Mouse (Mus musculus) kidney, adult 2 months (tissue): Measurements from ENCODE around the gene Morn3. TPM values are rescaled to one million over a fixed set of nuclear protein-coding genes. Genes with fewer than 3 reads are reported as not detected.

Experiments
- DNase-seq: peaks from one replicate; pipeline ENCODE4 v3.0.0; 2021
- H3K27ac ChIP-seq: fragments of 200-500 bp; 2 replicates; pipeline ENCODE4 v1.5.1; 2012; ENCODE audit warnings: low read depth, low read length, control low read depth, inconsistent platforms; ENCODE audit not compliant: insufficient read depth
- H3K27me3 ChIP-seq: fragments of 200-500 bp; replicated peaks from 2 replicates; pipeline ENCODE4 v1.6.1; 2012; ENCODE audit warnings: mild to moderate bottlenecking, moderate library complexity, low read length, inconsistent platforms; ENCODE audit not compliant: control insufficient read depth, insufficient read depth
- H3K36me3 ChIP-seq: fragments of 200-500 bp; 2 replicates; pipeline ENCODE4 v1.6.1; 2012; ENCODE audit warnings: mild to moderate bottlenecking, moderate library complexity, low read length, inconsistent platforms; ENCODE audit not compliant: control insufficient read depth, insufficient read depth
- H3K4me1 ChIP-seq: fragments of 200-500 bp; 2 replicates; pipeline ENCODE4 v1.6.1; 2011; ENCODE audit warnings: low read length; ENCODE audit not compliant: control insufficient read depth, insufficient read depth
- H3K4me3 ChIP-seq: fragments of 200-500 bp; 2 replicates; pipeline ENCODE4 v1.5.1; 2011; ENCODE audit warnings: mild to moderate bottlenecking, low read depth, low read length, control low read depth; ENCODE audit not compliant: insufficient read depth
- CTCF ChIP-seq: fragments of 200-500 bp; conservative IDR thresholded peaks from 2 replicates; pipeline ENCODE4 v1.5.1; 2011; ENCODE audit warnings: low read depth, mild to moderate bottlenecking, control low read depth, low read length, moderate library complexity, mixed read lengths; ENCODE audit not compliant: insufficient read depth, insufficient read length
- POLR2A ChIP-seq: fragments of 200-500 bp; IDR thresholded peaks from one replicate; pipeline ENCODE4 v1.6.1; 2011; ENCODE audit warnings: low read depth, low read length, control low read depth
- WGBS: fragments of 180-500 bp; shearing (Covaris S2); methylation state at CpG from one replicate; pipeline ENCODE4 v1.1.7; 2018; 5-methylcytosine and 5-hydroxymethylcytosine counted together
- polyA plus RNA-seq: library from polyadenylated mRNA; depleted of rRNA; stranded (reverse); fragments of >200 nt; gene quantifications from 2 replicates; pipeline ENCODE4 v1.2.3, GENCODE M21; 2012; rRNA removed

Morn3 gene
- polyA plus RNA-seq, 1 experiment = 0.06 TPM

- Histone ChIP-seq H3K27ac (no peak overlapping the region), H3K4me1 (no peaks in the 10 kb centered on the region), H3K36me3 (no peaks in the 10 kb centered on the region), H3K27me3 (no peaks in the 10 kb centered on the region), H3K4me3 (no peak overlapping the region)
- DNase-seq = no peak
- 69% methylated on average over 16 of the region's 16 CpGs for WGBS
- no peak for TF ChIP-seq CTCF
- no peak for TF ChIP-seq POLR2A
These were observed 56.2 kb downstream of the Morn3 start for GRCm38 (mm10) chr5:122990411-122991160.

DNA sequence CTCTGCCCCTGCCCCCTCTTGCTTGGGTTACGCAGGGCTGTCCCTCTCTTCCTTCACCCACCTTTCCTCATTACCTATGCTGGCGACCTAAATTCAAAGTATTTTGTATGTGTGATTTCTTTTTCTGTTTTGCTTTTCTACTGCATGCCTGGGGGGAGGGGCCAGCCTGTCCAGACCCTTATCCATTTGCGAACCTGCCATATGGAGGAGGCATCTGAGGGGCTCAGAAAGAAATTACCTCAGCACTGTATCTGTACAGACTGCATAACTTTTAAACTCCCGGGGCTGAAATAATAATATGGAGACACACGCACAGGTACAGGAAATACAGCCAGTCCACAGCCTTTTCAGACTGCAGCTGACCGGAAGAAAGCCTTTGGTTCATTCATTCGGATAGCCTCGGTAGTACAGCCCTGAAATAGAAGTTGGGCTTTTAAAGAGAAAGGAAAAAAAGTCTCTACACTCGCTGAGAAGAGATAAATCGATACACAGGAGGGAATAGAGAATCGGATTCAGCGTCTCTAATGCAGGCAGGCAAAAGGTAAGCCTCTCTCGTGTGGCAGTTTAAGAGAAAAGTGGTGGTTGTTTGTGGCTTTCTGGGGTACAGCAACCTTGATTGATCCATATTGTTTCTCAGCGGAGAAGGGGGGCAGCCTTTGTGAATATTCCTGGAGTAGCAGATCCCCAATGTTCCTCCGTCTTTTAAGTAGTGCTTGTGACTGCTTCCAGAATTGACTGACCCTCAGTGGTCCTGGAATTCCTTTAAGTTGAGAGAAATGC lies 57.1 kb downstream of the Morn3 start, which contains the start of gene Kdm2b:
TSS of gene Kdm2b (minus strand) at position 273 of the 780 bp plus-strand sequence.
- TF ChIP-seq CTCF (no peak), POLR2A (no peak)
- no peaks in the 10 kb centered on the region for H3K4me1 ChIP-seq
- H3K36me3 ChIP-seq = no peaks in the 10 kb centered on the region
- DNase-seq = peak; percentile 52
- H3K4me3 ChIP-seq = peak within 1 kb of the TSS; percentile 80
- WGBS = 11% methylated on average over 15 of the region's 15 CpGs
- peak within 1 kb of the TSS; percentile 39; the same call in 1 of the 2 replicates for H3K27ac ChIP-seq
- no peaks in the 10 kb centered on the region for H3K27me3 ChIP-seq

GRCm38 (mm10) chr5:122989001-122989525 lies 57.8 kb downstream of the Morn3 start:
- Histone ChIP-seq H3K27ac (peak overlapping the region; percentile 39; the same call in 1 of the 2 replicates), H3K27me3 (no peaks in the 10 kb centered on the region), H3K36me3 (no peaks in the 10 kb centered on the region), H3K4me1 (no peaks in the 10 kb centered on the region), H3K4me3 (peak overlapping the region; percentile 80)
- WGBS = under 1% methylated on average over 39 of the region's 39 CpGs
- DNase-seq = peak; percentile 74
- TF ChIP-seq CTCF = no peak
- TF ChIP-seq POLR2A = no peak

DNA sequence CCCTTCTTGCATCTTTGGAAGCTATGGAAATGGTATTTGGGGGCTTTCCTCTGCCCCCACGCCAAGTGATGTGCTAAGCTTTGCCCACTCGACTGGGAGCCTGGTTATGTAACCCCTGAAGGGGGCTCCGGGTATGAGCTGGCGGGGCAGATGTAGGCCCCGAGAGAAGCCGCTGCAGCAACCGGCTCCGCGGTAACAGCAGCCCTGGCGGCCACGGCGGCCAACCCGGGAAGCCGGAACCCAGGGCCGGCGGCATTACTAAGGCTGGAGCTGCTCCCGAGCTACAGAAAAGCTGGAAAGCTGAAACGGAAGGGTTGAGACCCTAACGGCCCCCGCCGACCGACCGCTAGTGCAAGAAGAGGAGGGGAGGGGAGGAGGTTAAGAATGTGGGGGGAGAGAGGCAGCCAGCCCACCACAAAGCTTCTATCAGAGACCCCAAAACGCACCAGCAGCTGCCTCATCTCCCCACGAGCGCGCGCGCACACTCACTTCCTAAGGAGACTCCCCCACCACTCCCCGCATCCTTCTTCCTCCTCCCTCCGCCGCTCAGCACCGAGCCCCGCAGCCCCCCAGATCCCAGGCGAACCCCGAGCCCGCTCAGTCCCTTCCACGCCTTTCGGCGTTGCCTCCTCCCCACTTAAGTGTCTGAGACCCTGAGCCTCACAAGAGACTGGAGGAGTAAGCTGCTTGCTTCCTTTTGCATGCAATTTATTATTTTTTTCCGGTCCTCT lies 58.6 kb downstream of the Morn3 start:
- Histone ChIP-seq H3K4me3 (peak overlapping the region; percentile 97), H3K27me3 (no peaks in the 10 kb centered on the region), H3K4me1 (no peaks in the 10 kb centered on the region), H3K36me3 (no peaks in the 10 kb centered on the region), H3K27ac (no peak overlapping the region)
- DNase-seq = peak; percentile 45
- WGBS = under 1% methylated on average over 41 of the region's 41 CpGs
- TF ChIP-seq CTCF (no peak), POLR2A (no peak)

GRCm38 (mm10) chr5:122987211-122988020 lies 59.4 kb downstream of the Morn3 start:
- no peaks in the 10 kb centered on the region for H3K4me1 ChIP-seq
- H3K4me3 ChIP-seq = peak overlapping the region; percentile 97
- H3K36me3 ChIP-seq = no peaks in the 10 kb centered on the region
- WGBS = 26% methylated on average over 39 of the region's 39 CpGs
- DNase-seq = peak; percentile 19
- H3K27me3 ChIP-seq = no peaks in the 10 kb centered on the region
- no peak for TF ChIP-seq POLR2A
- no peak for TF ChIP-seq CTCF
- H3K27ac ChIP-seq = no peak overlapping the region

- no peak for DNase-seq
- Histone ChIP-seq H3K27ac (no peak overlapping the region), H3K4me3 (no peak overlapping the region), H3K36me3 (no peaks in the 10 kb centered on the region), H3K27me3 (no peaks in the 10 kb centered on the region), H3K4me1 (no peaks in the 10 kb centered on the region)
- no peak for TF ChIP-seq CTCF
- TF ChIP-seq POLR2A = no peak
- 80% methylated on average over 8 of the region's 8 CpGs for WGBS
These were observed 60.7 kb downstream of the Morn3 start for GRCm38 (mm10) chr5:122986091-122986493.

Other genes starting within 250 kb of the Morn3 start
- 209 and 220 TPM in 2 replicates for gene Anapc5, start 225.7 kb downstream of the Morn3 start, polyA plus RNA-seq
- 12.8 and 13.0 TPM in 2 replicates for gene Rnf34, start 197.0 kb downstream of the Morn3 start, polyA plus RNA-seq
- gene Kdm2b, start 57.2 kb downstream of the Morn3 start, polyA plus RNA-seq = 9.6 and 10.9 TPM in 2 replicates
- gene Orai1, start 31.9 kb downstream of the Morn3 start, polyA plus RNA-seq = 63.2 and 90.6 TPM in 2 replicates
- gene Tmem120b, start 21.4 kb upstream of the Morn3 start, polyA plus RNA-seq = 9.9 and 12.7 TPM in 2 replicates
- gene Rhof, start 85.7 kb upstream of the Morn3 start, polyA plus RNA-seq = 12.1 and 13.4 TPM in 2 replicates
- 6.7 and 8.8 TPM in 2 replicates for gene Setd1b, start 95.2 kb upstream of the Morn3 start, polyA plus RNA-seq
- 34.2 and 35.1 TPM in 2 replicates for gene Psmd9, start 122.4 kb upstream of the Morn3 start, polyA plus RNA-seq
- 418 and 439 TPM in 2 replicates for gene Hpd, start 135.7 kb upstream of the Morn3 start, polyA plus RNA-seq
- gene Wdr66, start 205.1 kb upstream of the Morn3 start, polyA plus RNA-seq = 2.6 and 2.9 TPM in 2 replicates